Mouse (Mus musculus) kidney, adult 2 months (tissue): ENCODE measurements around the gene Ccdc22. TPM values are rescaled to one million over a fixed set of nuclear protein-coding genes. Genes with fewer than 3 reads are reported as not detected.
A peak's percentile ranks its signal among the peaks of the same experiment; 100 is the strongest.

Experiments
- DNase-seq: peaks from one replicate; pipeline ENCODE4 v3.0.0; 2021
- H3K27ac ChIP-seq: fragments of 200-500 bp; 2 replicates; pipeline ENCODE4 v1.5.1; 2012; ENCODE audit warnings: low read depth, low read length, control low read depth, inconsistent platforms; ENCODE audit not compliant: insufficient read depth
- H3K27me3 ChIP-seq: fragments of 200-500 bp; replicated peaks from 2 replicates; pipeline ENCODE4 v1.6.1; 2012; ENCODE audit warnings: mild to moderate bottlenecking, moderate library complexity, low read length, inconsistent platforms; ENCODE audit not compliant: control insufficient read depth, insufficient read depth
- H3K36me3 ChIP-seq: fragments of 200-500 bp; 2 replicates; pipeline ENCODE4 v1.6.1; 2012; ENCODE audit warnings: mild to moderate bottlenecking, moderate library complexity, low read length, inconsistent platforms; ENCODE audit not compliant: control insufficient read depth, insufficient read depth
- H3K4me1 ChIP-seq: fragments of 200-500 bp; 2 replicates; pipeline ENCODE4 v1.6.1; 2011; ENCODE audit warnings: low read length; ENCODE audit not compliant: control insufficient read depth, insufficient read depth
- H3K4me3 ChIP-seq: fragments of 200-500 bp; 2 replicates; pipeline ENCODE4 v1.5.1; 2011; ENCODE audit warnings: mild to moderate bottlenecking, low read depth, low read length, control low read depth; ENCODE audit not compliant: insufficient read depth
- CTCF ChIP-seq: fragments of 200-500 bp; conservative IDR thresholded peaks from 2 replicates; pipeline ENCODE4 v1.5.1; 2011; ENCODE audit warnings: low read depth, mild to moderate bottlenecking, control low read depth, low read length, moderate library complexity, mixed read lengths; ENCODE audit not compliant: insufficient read depth, insufficient read length
- POLR2A ChIP-seq: fragments of 200-500 bp; IDR thresholded peaks from one replicate; pipeline ENCODE4 v1.6.1; 2011; ENCODE audit warnings: low read depth, low read length, control low read depth
- WGBS: fragments of 180-500 bp; shearing (Covaris S2); methylation state at CpG from one replicate; pipeline ENCODE4 v1.1.7; 2018; 5-methylcytosine and 5-hydroxymethylcytosine counted together
- polyA plus RNA-seq: library from polyadenylated mRNA; depleted of rRNA; stranded (reverse); fragments of >200 nt; gene quantifications from 2 replicates; pipeline ENCODE4 v1.2.3, GENCODE M21; 2012

The Ccdc22 gene
- polyA plus RNA-seq, 1 experiment = 25.3 TPM

DNA sequence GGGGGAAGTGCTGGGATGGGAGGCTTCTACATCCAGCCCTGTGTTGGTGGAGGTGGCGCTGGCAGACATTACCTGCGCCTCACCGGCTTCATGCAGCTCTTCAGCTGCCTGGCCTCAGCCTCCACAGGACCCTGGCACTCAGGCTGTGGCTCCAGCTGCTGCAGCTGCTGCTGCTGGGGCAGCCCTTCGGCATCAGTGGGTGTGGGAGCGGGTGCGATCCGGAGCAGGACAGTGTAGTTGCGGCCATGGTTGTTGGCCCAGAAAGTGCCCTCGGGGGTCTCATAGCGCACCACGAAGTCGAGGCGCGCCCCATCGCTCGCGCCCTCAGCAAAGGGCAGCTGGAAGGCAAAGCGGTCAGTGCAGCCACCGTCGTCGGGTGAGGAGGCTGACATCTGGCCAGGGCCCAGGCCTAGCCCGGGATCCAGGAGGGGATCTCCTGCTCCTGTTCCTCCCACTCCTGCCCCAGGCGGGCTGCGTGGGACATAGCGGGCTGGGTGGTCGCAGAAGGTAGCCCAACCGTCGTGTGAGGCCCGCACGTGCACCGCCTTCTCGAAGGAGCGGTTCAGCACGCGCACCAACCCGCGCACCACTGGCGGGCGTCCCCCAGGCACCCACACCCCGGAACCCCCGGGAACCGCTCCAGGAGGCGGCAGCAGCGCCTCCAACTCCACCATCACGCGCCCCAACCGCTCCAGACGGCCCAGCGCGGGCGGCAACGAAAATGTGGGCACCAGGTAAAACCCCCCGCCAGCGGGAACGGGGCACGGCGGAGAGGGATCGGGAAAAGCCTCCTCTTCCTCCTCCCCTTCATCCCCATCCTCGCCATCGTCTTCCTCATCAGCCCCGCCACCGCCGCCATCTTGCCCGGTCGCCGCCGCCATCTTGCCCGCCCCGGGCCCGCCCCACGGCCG, 31.9 kb downstream of the Ccdc22 start, which contains the start of gene Foxp3:
TSS of gene Foxp3 (plus strand) at position 469 of the 911 bp plus-strand sequence.
- peak; percentile 10 for DNase-seq
- 17% methylated on average over 46 of the region's 72 CpGs for WGBS

DNA sequence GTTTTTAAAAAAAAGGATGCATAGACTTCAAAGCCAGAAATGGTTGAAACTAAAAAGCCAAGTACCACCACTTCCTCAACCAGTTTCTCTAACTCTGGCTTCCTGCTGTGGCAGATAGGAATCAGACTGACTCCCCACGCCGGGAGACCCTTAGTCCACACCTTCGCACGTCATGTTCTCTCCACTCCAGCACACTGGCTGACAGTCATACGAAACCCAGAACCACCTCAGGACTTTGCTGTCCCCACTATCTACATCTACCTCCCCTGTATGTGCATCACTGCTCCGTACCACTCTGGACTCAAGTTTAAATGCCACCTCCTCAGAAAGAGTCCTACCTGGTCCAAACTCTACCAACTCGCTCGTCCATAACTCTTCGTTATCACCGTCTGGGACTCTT, 32.9 kb downstream of the Ccdc22 start:
- H3K27ac ChIP-seq = no peak overlapping the region

More for the DNA sequence above, 31.9 kb downstream of the Ccdc22 start, which contains the start of gene Foxp3:
- H3K36me3 ChIP-seq = no peaks in the 10 kb centered on the region
- no peaks in the 10 kb centered on the region for H3K27me3 ChIP-seq
- peak within 1 kb of the TSS; percentile 70 for H3K4me3 ChIP-seq
- no peaks in the 10 kb centered on the region for H3K4me1 ChIP-seq
- TF ChIP-seq POLR2A (no peak), CTCF (no peak)
- H3K27ac ChIP-seq = peak within 1 kb of the TSS; percentile 53

DNA sequence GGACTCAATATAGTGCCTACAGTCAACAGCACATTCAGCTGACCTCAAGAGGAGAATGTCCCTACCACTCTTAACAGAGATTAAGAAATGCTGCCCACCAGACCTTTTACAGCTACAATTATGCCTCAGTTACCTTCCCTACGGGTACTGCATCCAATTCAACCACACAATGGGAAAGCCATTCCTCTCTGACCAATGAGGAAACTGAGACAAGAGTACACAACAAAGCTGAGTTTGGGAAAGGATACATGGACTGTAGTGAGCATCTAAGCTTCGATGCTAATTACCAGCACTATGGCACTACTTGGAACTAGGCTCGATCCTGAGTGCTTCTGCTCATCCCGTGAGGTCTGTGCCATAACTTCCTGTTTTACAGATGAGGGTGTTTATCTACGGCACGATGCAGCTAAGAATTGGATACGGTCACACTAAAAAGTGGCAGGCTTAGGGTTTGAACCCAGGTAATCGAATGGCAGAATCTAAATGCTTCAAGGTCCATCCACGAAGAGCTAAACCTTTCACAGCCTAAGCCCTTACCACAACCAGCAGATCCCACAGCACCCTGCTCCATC, 33.7 kb downstream of the Ccdc22 start:
- no peak overlapping the region for H3K27ac ChIP-seq

More for the DNA sequence above, 32.9 kb downstream of the Ccdc22 start:
- no peaks in the 10 kb centered on the region for H3K4me1 ChIP-seq
- 90% methylated on average over 10 of the region's 10 CpGs for WGBS
- no peaks in the 10 kb centered on the region for H3K36me3 ChIP-seq
- TF ChIP-seq POLR2A = no peak
- no peak for TF ChIP-seq CTCF
- no peak for DNase-seq
- no peak overlapping the region for H3K4me3 ChIP-seq
- H3K27me3 ChIP-seq = no peaks in the 10 kb centered on the region

DNA sequence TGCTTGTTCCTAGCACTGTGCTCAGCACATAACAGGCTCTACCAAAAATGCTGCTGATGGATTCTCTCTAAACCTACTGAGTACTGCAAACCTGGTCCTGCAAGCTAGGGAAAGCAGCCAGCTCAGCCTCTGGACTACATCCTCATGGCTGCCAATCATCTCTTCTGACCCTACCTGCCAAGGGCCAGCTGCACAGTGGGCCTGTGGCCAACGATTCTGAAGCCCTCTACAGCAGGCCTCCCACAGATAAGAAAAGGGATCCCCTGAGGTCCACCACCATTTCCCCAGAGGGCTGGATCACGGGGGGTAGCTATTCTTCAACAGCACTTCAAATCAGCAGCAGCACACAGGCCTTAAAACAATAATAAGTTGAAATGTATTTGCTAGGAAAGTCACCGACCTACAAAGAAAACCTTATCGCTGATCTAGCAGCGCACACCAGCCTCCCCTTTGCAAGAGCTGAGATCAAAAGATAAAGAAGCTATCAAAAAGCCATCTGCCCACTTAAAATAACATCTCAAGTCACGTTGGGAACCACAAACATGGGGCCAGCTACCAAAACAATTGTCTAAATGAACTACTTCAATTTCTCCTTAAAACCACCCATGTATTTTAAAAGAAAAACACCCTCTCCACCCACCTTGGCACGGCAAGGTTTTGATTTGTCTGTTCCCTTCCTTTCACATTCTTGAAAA, 34.7 kb downstream of the Ccdc22 start:
- Histone ChIP-seq H3K4me3 (no peak overlapping the region), H3K4me1 (no peaks in the 10 kb centered on the region), H3K27me3 (no peaks in the 10 kb centered on the region), H3K36me3 (no peaks in the 10 kb centered on the region), H3K27ac (no peak overlapping the region)
- no peak for DNase-seq
- WGBS = 52% methylated on average over 7 of the region's 7 CpGs
- TF ChIP-seq POLR2A (no peak), CTCF (no peak)

More for the DNA sequence above, 33.7 kb downstream of the Ccdc22 start:
- Histone ChIP-seq H3K36me3 (no peaks in the 10 kb centered on the region), H3K4me3 (no peak overlapping the region), H3K4me1 (no peaks in the 10 kb centered on the region), H3K27me3 (no peaks in the 10 kb centered on the region)
- WGBS = 91% methylated on average over 9 of the region's 9 CpGs
- DNase-seq = no peak
- TF ChIP-seq POLR2A = no peak

DNA sequence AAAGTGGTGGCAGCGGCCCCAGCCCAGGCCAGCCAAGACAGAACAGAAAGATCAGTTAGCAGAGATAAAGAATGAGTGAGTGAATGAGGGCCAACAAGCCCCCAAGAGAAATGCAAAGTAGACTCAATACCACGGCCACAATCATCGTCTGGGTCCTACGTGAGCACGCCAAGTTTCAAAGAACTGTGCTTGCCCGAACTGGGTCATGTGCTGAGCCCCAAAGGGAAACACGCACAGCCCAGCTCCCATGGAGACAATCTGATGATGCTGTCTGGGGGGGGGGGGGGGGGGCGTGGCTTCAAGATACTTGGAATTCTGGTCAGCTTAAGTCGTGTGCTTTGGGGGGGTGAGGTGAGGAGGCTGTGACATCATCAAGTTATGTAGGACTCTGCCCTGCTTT, 37.8 kb downstream of the Ccdc22 start:
- H3K4me3 ChIP-seq = no peak overlapping the region
- no peaks in the 10 kb centered on the region for H3K36me3 ChIP-seq
- no peaks in the 10 kb centered on the region for H3K4me1 ChIP-seq
- no peaks in the 10 kb centered on the region for H3K27me3 ChIP-seq
- WGBS = 72% methylated on average over 8 of the region's 9 CpGs
- TF ChIP-seq POLR2A = no peak
- TF ChIP-seq CTCF = no peak
- H3K27ac ChIP-seq = no peak overlapping the region
- DNase-seq = no peak

DNA sequence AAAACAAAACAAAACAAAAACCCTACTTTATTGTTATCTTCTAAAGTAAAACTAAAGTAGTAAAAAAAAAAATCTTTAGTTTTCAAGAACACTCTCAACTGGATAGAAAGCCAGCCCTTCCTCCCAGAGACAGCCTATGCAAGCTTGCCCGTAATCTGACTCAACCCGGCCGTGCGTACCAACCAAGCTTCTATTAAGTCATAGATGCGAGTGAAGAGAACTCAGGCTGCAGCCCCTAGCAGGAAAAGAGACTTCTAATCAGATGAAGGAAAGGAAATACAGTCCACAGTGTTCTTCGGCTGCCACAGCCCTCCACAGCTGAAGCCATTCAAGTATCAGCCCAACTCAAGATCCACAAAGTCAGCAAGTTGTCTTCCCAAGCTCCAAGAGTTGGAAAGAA, 39.0 kb downstream of the Ccdc22 start:
- H3K27ac ChIP-seq = no peak overlapping the region
- H3K4me1 ChIP-seq = no peaks in the 10 kb centered on the region
- no peaks in the 10 kb centered on the region for H3K27me3 ChIP-seq
- WGBS = 72% methylated on average over 6 of the region's 6 CpGs
- H3K4me3 ChIP-seq = no peak overlapping the region
- no peak for DNase-seq
- no peaks in the 10 kb centered on the region for H3K36me3 ChIP-seq
- no peak for TF ChIP-seq POLR2A
- TF ChIP-seq CTCF = no peak

DNA sequence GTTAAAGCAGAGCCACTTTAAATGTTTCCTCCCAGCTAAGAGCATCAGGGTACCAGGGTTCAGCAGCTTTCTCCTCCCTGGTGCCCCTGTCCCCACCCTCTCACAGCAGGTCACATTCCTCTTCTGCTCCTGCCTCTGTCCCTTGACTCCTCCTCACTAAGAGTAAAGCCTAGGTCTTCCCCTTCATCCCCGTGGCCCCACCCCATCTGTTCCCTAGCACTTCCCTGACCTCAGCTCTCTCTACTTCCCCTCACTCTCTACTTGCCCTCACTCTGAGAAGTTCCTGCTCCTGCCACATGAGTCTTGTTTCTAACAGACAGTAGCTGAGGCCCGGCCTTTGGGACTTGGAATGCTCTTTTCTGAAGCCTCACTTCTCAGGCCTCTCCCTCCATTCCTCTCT, 42.2 kb downstream of the Ccdc22 start:
- TF ChIP-seq CTCF = no peak
- no peak for TF ChIP-seq POLR2A

More for the DNA sequence above, 42.2 kb downstream of the Ccdc22 start:
- Histone ChIP-seq H3K27me3 (no peaks in the 10 kb centered on the region), H3K36me3 (no peaks in the 10 kb centered on the region), H3K27ac (no peak overlapping the region), H3K4me3 (no peak overlapping the region), H3K4me1 (no peaks in the 10 kb centered on the region)
- WGBS = 31% methylated on average over 2 of the region's 2 CpGs
- no peak for DNase-seq
